Mouse (Mus musculus) MEL (cell line): ENCODE measurements around the gene Hist4h4. TPM values are rescaled to one million over a fixed set of nuclear protein-coding genes. Genes with fewer than 3 reads are reported as not detected.
A peak's percentile ranks its signal among the peaks of the same experiment; 100 is the strongest.

Experiments used
- DNase-seq: peaks from one replicate; pipeline ENCODE4 v3.0.0; 2011; ENCODE audit warnings: low read depth, low spot score
- H3K27ac ChIP-seq: 2 replicates; pipeline ENCODE4 v1.5.1; 2012; ENCODE audit warnings: low read depth, mild to moderate bottlenecking, control low read depth, low read length, moderate library complexity; ENCODE audit not compliant: control insufficient read depth
- H3K27me3 ChIP-seq, 2 experiments: fragments of 150-350 bp in 1 of 2; sonication (generic) in 1 of 2; 2 replicates each; pipeline ENCODE4 v1.6.1; 2012; ENCODE audit warnings: low read length in 2 of 2, mild to moderate bottlenecking in 2 of 2, improper control_type of control experiment in 1 of 2, moderate library complexity in 1 of 2; ENCODE audit not compliant: insufficient read depth in 2 of 2, control insufficient read depth in 1 of 2
- H3K36me3 ChIP-seq, 2 experiments: 2 replicates each; pipeline ENCODE4 v1.6.1; 2012 to 2014; ENCODE audit warnings: low read length in 2 of 2, improper control_type of control experiment in 1 of 2, inconsistent platforms in 1 of 2, mild to moderate bottlenecking in 1 of 2; ENCODE audit not compliant: insufficient read depth in 2 of 2, control insufficient read depth in 1 of 2
- H3K4me1 ChIP-seq, 2 experiments: fragments of 150-350 bp in 1 of 2; sonication (generic) in 1 of 2; 2 replicates each; pipeline ENCODE4 v1.6.1; 2012; ENCODE audit warnings: low read length in 2 of 2, improper control_type of control experiment in 1 of 2, mild to moderate bottlenecking in 1 of 2; ENCODE audit not compliant: insufficient read depth in 2 of 2, control insufficient read depth in 1 of 2
- H3K4me3 ChIP-seq, 2 experiments: fragments of 150-350 bp in 1 of 2; sonication (generic) in 1 of 2; 2 replicates each; pipeline ENCODE4 v1.5.1; 2012; ENCODE audit warnings: low read depth in 2 of 2, low read length in 2 of 2, mild to moderate bottlenecking in 2 of 2, moderate library complexity in 2 of 2, control low read depth in 1 of 2, improper control_type of control experiment in 1 of 2; ENCODE audit not compliant: control insufficient read depth in 1 of 2, insufficient read depth in 1 of 2
- H3K79me2 ChIP-seq: 2 replicates; pipeline ENCODE4 v1.6.1; 2012; ENCODE audit warnings: mild to moderate bottlenecking, low read length, moderate library complexity; ENCODE audit not compliant: control insufficient read depth, poor library complexity, insufficient read depth
- H3K9ac ChIP-seq: 2 replicates; pipeline ENCODE4 v1.6.1; 2012; ENCODE audit warnings: low read depth, mild to moderate bottlenecking, control low read depth, low read length, moderate library complexity; ENCODE audit not compliant: control insufficient read depth, poor library complexity, severe bottlenecking
- H3K9me3 ChIP-seq: fragments of 150-350 bp; sonication (generic); replicated peaks from 2 replicates; pipeline ENCODE4 v1.6.1; 2012; ENCODE audit warnings: mild to moderate bottlenecking, low read length, improper control_type of control experiment, moderate library complexity; ENCODE audit not compliant: insufficient read depth
- BHLHE40 ChIP-seq: IDR thresholded peaks from 2 replicates; pipeline ENCODE4 v1.6.1; 2012; ENCODE audit warnings: low read depth, mild to moderate bottlenecking, inconsistent platforms, low read length, improper control_type of control experiment, borderline replicate concordance
- CHD2 ChIP-seq: IDR thresholded peaks from 2 replicates; pipeline ENCODE4 v1.6.1; 2011; ENCODE audit warnings: low read length, improper control_type of control experiment
- CTCF ChIP-seq, 3 experiments: IDR thresholded peaks in 2 of 3; conservative IDR thresholded peaks in 1 of 3; 2 replicates each; pipeline ENCODE4 v1.5.1; 2011 to 2012; ENCODE audit warnings: low read length in 3 of 3, low read depth in 2 of 3, mild to moderate bottlenecking in 2 of 3, improper control_type of control experiment in 1 of 3, inconsistent platforms in 1 of 3, mixed read lengths in 1 of 3, moderate library complexity in 1 of 3; ENCODE audit not compliant: control insufficient read depth in 1 of 3, insufficient read depth in 1 of 3, poor library complexity in 1 of 3, severe bottlenecking in 1 of 3
- ELF1 ChIP-seq: IDR thresholded peaks from 2 replicates; pipeline ENCODE4 v1.6.1; 2014; ENCODE audit warnings: low read depth, mild to moderate bottlenecking, inconsistent platforms, low read length, improper control_type of control experiment, moderate library complexity
- GABPA ChIP-seq: IDR thresholded peaks from 2 replicates; pipeline ENCODE4 v1.6.1; 2012; ENCODE audit warnings: low read depth, mild to moderate bottlenecking, inconsistent platforms, low read length, improper control_type of control experiment, moderate library complexity
- GATA1 ChIP-seq: IDR thresholded peaks from 2 replicates; pipeline ENCODE4 v1.6.1; 2011; ENCODE audit warnings: low read depth, low read length, improper control_type of control experiment
- MAZ ChIP-seq: IDR thresholded peaks from 2 replicates; pipeline ENCODE4 v1.6.1; 2012; ENCODE audit warnings: low read depth, mild to moderate bottlenecking, inconsistent platforms, low read length, improper control_type of control experiment
- MXI1 ChIP-seq: IDR thresholded peaks from 2 replicates; pipeline ENCODE4 v1.6.1; 2011; ENCODE audit warnings: mild to moderate bottlenecking, low read depth, low read length, improper control_type of control experiment
- MYC ChIP-seq: IDR thresholded peaks from 2 replicates; pipeline ENCODE4 v1.6.1; 2011; ENCODE audit warnings: low read depth, mild to moderate bottlenecking, low read length, improper control_type of control experiment, moderate library complexity
- POLR2A ChIP-seq, 2 experiments: IDR thresholded peaks; 2 replicates each; pipeline ENCODE4 v1.6.1; 2011 to 2012; ENCODE audit warnings: low read length in 2 of 2, mild to moderate bottlenecking in 2 of 2, control low read depth in 1 of 2, improper control_type of control experiment in 1 of 2, low read depth in 1 of 2, moderate library complexity in 1 of 2; ENCODE audit not compliant: control insufficient read depth in 1 of 2, insufficient read depth in 1 of 2, poor library complexity in 1 of 2
- POLR2AphosphoS5 ChIP-seq: IDR thresholded peaks from 2 replicates; pipeline ENCODE4 v1.6.1; 2012; ENCODE audit warnings: low read depth, borderline replicate concordance, mild to moderate bottlenecking, inconsistent platforms, low read length, moderate library complexity, mixed read lengths
- RCOR1 ChIP-seq: IDR thresholded peaks from 2 replicates; pipeline ENCODE4 v1.6.1; 2012; ENCODE audit warnings: low read depth, mild to moderate bottlenecking, inconsistent platforms, low read length, improper control_type of control experiment
- SMC3 ChIP-seq: IDR thresholded peaks from 2 replicates; pipeline ENCODE4 v1.6.1; 2011; ENCODE audit warnings: low read depth, low read length, improper control_type of control experiment
- TAL1 ChIP-seq: IDR thresholded peaks from 2 replicates; pipeline ENCODE4 v1.6.1; 2012; ENCODE audit warnings: mild to moderate bottlenecking, inconsistent platforms, low read length, moderate library complexity, mixed read lengths
- TCF12 ChIP-seq: IDR thresholded peaks from 2 replicates; pipeline ENCODE4 v1.6.1; 2014; ENCODE audit warnings: low read depth, mild to moderate bottlenecking, inconsistent platforms, low read length, improper control_type of control experiment, moderate library complexity
- UBTF ChIP-seq: IDR thresholded peaks from 2 replicates; pipeline ENCODE4 v1.6.1; 2012; ENCODE audit warnings: low read depth, mild to moderate bottlenecking, inconsistent platforms, low read length, improper control_type of control experiment, moderate library complexity, borderline replicate concordance; ENCODE audit not compliant: insufficient read depth
- USF1 ChIP-seq: IDR thresholded peaks from 2 replicates; pipeline ENCODE4 v1.6.1; 2014; ENCODE audit warnings: low read depth, mild to moderate bottlenecking, inconsistent platforms, low read length, improper control_type of control experiment, moderate library complexity
- USF2 ChIP-seq, 2 experiments: IDR thresholded peaks; 2 replicates each; pipeline ENCODE4 v1.6.1; 2011 to 2012; ENCODE audit warnings: improper control_type of control experiment in 2 of 2, low read length in 2 of 2, borderline replicate concordance in 1 of 2, inconsistent platforms in 1 of 2, low read depth in 1 of 2, mild to moderate bottlenecking in 1 of 2; ENCODE audit not compliant: insufficient read depth in 1 of 2
- ZC3H11A ChIP-seq: IDR thresholded peaks from 2 replicates; pipeline ENCODE4 v1.6.1; 2012; ENCODE audit warnings: low read depth, mild to moderate bottlenecking, inconsistent platforms, low read length, improper control_type of control experiment
- ZNF384 ChIP-seq: IDR thresholded peaks from 2 replicates; pipeline ENCODE4 v1.6.1; 2012; ENCODE audit warnings: low read depth, mild to moderate bottlenecking, inconsistent platforms, low read length, improper control_type of control experiment
- polyA plus RNA-seq, 2 experiments: library from polyadenylated mRNA; stranded (reverse) in 1 of 2; unstranded in 1 of 2; fragments of >175 nt in 1 of 2; fragments of >200 nt in 1 of 2; gene quantifications; 2 replicates each; pipeline versions ENCODE4 v1.2.1 to v1.2.4; 2012; ENCODE audit warnings: low replicate concordance in 2 of 2, low read depth in 1 of 2; ENCODE audit not compliant: insufficient read length in 2 of 2, insufficient read depth in 1 of 2, missing spikeins in 1 of 2
- total RNA-seq: library from RNA; depleted of rRNA; stranded (reverse); fragments of 300-350 nt; gene quantifications from 2 replicates; pipeline ENCODE4 v1.2.3, GENCODE M21; 2012

Gene Hist4h4
- total and polyA plus RNA-seq, 3 experiments = 1.1 to 306 TPM; not detected in 1

GRCm38 (mm10) chr6:136827881-136828561 is 23.8 kb upstream of the Hist4h4 start, which contains the start of gene Wbp11 (continued):
- peak; percentile 73 to 97 for TF ChIP-seq POLR2A (IDR thresholded peaks at IDR 0.05; ENCODE audit: control insufficient read depth in 1 of 2, insufficient read depth in 1 of 2, low read depth in 1 of 2, low read length in 2 of 2, poor library complexity in 1 of 2)
- TF ChIP-seq UBTF = no peak
- TF ChIP-seq MAZ = no peak
- TF ChIP-seq, all 39 proteins: peak for 18

GRCm38 (mm10) chr6:136827516-136827880 is 23.3 kb upstream of the Hist4h4 start, which contains the start of gene BC049715:
Gene BC049715, plus strand, starts transcription at chr6:136827626.
- Histone ChIP-seq H3K9me3 (no peaks in the 10 kb centered on the region), H3K27ac (peak within 1 kb of the TSS; percentile 99), H3K79me2 (peaks cover 24% of the 10 kb centered on the region), H3K36me3 (peaks cover 11% of the 10 kb centered on the region in 2 experiments), H3K9ac (peak within 1 kb of the TSS; percentile 99), H3K4me1 (peaks cover 3% of the 10 kb centered on the region in 2 experiments; a peak in 3 of 4 replicates), H3K27me3 (no peaks in the 10 kb centered on the region), H3K4me3 (peak within 1 kb of the TSS; percentile 79 to 95)
- TF ChIP-seq ZNF384 = no peak
- no peak for TF ChIP-seq CHD2
- TF ChIP-seq MYC = no peak
- no peak for TF ChIP-seq CTCF (IDR thresholded peaks at IDR 0.05 in 2 of 3, conservative IDR thresholded peaks at IDR 0.05 in 1 of 3; ENCODE audit: control insufficient read depth in 1 of 3, insufficient read depth in 1 of 3, low read depth in 2 of 3, low read length in 3 of 3, poor library complexity in 1 of 3, severe bottlenecking in 1 of 3)
- no peak for TF ChIP-seq GATA1
- no peak for TF ChIP-seq TCF12
- TF ChIP-seq BHLHE40 = no peak
- no peak for TF ChIP-seq USF2 (IDR thresholded peaks at IDR 0.05; ENCODE audit: borderline replicate concordance in 1 of 2, insufficient read depth in 1 of 2, low read depth in 1 of 2, low read length in 2 of 2)
- no peak for TF ChIP-seq POLR2A (IDR thresholded peaks at IDR 0.05; ENCODE audit: control insufficient read depth in 1 of 2, insufficient read depth in 1 of 2, low read depth in 1 of 2, low read length in 2 of 2, poor library complexity in 1 of 2)
- no peak for TF ChIP-seq POLR2AphosphoS5
- no peak for TF ChIP-seq RCOR1
- no peak for TF ChIP-seq TAL1
- TF ChIP-seq SMC3 = no peak
- no peak for TF ChIP-seq ELF1
- no peak for TF ChIP-seq ZC3H11A
- no peak for TF ChIP-seq MXI1
- no peak for TF ChIP-seq USF1
- TF ChIP-seq GABPA = no peak
- DNase-seq = no peak
